Mouse (Mus musculus): ENCODE measurements around the gene Slc16a10. TPM values are rescaled to one million over a fixed set of nuclear protein-coding genes. Genes with fewer than 3 reads are reported as not detected.
"Not testable (repeated sequence)": the region's sequence is repeated elsewhere in the genome, so short reads cannot be mapped to it uniquely, and the experiment has no call there.

Gene Slc16a10
- polyA plus RNA-seq, 1 experiment from 2014 or later: 2.2 TPM

- H3K27ac ChIP-seq (replicated peaks); H3K4me3 ChIP-seq (replicated peaks); H3K4me2 ChIP-seq; H3K9ac ChIP-seq (replicated peaks); ATAC-seq (ENCODE audit: low FRiP score); H3K36me3 ChIP-seq; H3K4me1 ChIP-seq; H3K27me3 ChIP-seq (replicated peaks); H3K9me3 ChIP-seq (replicated peaks): not testable (repeated sequence)
- 72% methylated on average over 4 of the region's 4 CpGs for WGBS
Measured at GRCm38 (mm10) chr10:40008847-40009246, 133.2 kb downstream of the Slc16a10 start.

- Histone ChIP-seq H3K9me3 (replicated peaks) (no peaks in the 10 kb centered on the region), H3K9ac (replicated peaks) (no peak overlapping the region), H3K27me3 (replicated peaks) (no peaks in the 10 kb centered on the region), H3K4me3 (replicated peaks) (no peak overlapping the region), H3K4me1 (0 out of 2 replicates have a peak, but pooled peaks cover 2% of the 10 kb centered on the region), H3K36me3 (no peaks in the 10 kb centered on the region), H3K27ac (replicated peaks) (no peak overlapping the region), H3K4me2 (no peak overlapping the region)
- 91% methylated on average over 4 of the region's 4 CpGs for WGBS
- no peak for ATAC-seq (ENCODE audit: low FRiP score)
Measured at GRCm38 (mm10) chr10:40007953-40008352, 134.1 kb downstream of the Slc16a10 start.

- 0 out of 2 replicates have a peak, but pooled peaks cover 2% of the 10 kb centered on the region for H3K4me1 ChIP-seq
- 58% methylated on average over 10 of the region's 10 CpGs for WGBS
- no peak for ATAC-seq (ENCODE audit: low FRiP score)
Measured at GRCm38 (mm10) chr10:40006963-40007362, 135.1 kb downstream of the Slc16a10 start.

GRCm38 (mm10) chr10:40000746-40001145 is 141.3 kb downstream of the Slc16a10 start:
- H3K9me3 ChIP-seq (replicated peaks): no peaks in the 10 kb centered on the region
- no peak overlapping the region for H3K4me3 ChIP-seq (replicated peaks)
- H3K9ac ChIP-seq (replicated peaks): no peak overlapping the region
- ATAC-seq (ENCODE audit: low FRiP score): no peak
- no peak overlapping the region for H3K4me2 ChIP-seq
- whole genome bisulfite sequencing: 91% methylated on average over 2 of the region's 2 CpGs
- H3K4me1 ChIP-seq: 0 out of 2 replicates have a peak, but pooled peaks cover 2% of the 10 kb centered on the region
- H3K36me3 ChIP-seq: no peaks in the 10 kb centered on the region
- no peaks in the 10 kb centered on the region for H3K27me3 ChIP-seq (replicated peaks)
- H3K27ac ChIP-seq (replicated peaks): no peak overlapping the region

More at GRCm38 (mm10) chr10:40006963-40007362, 135.1 kb downstream of the Slc16a10 start:
- Histone ChIP-seq H3K36me3 (no peaks in the 10 kb centered on the region), H3K4me2 (no peak overlapping the region), H3K9ac (replicated peaks) (no peak overlapping the region), H3K27ac (replicated peaks) (no peak overlapping the region), H3K9me3 (replicated peaks) (no peaks in the 10 kb centered on the region), H3K27me3 (replicated peaks) (no peaks in the 10 kb centered on the region), H3K4me3 (replicated peaks) (no peak overlapping the region)

GRCm38 (mm10) chr10:39991155-39991554 is 150.9 kb downstream of the Slc16a10 start:
- Histone ChIP-seq H3K4me3 (replicated peaks) (no peak overlapping the region), H3K9ac (replicated peaks) (no peak overlapping the region)

GRCm38 (mm10) chr10:39986466-39986865 is 155.6 kb downstream of the Slc16a10 start, which contains the start of gene Mfsd4b5:
Mfsd4b5 (minus strand) TSS chr10:39986646.
- no peak; the same call in 1 of the 2 replicates for ATAC-seq (ENCODE audit: low FRiP score)
- Histone ChIP-seq H3K4me2 (no peak within 1 kb of the TSS), H3K27me3 (replicated peaks) (no peaks in the 10 kb centered on the region), H3K9ac (replicated peaks) (no peak within 1 kb of the TSS), H3K27ac (replicated peaks) (no peak within 1 kb of the TSS), H3K4me3 (replicated peaks) (no peak within 1 kb of the TSS), H3K4me1 (no peaks in the 10 kb centered on the region), H3K36me3 (no peaks in the 10 kb centered on the region), H3K9me3 (replicated peaks) (no peaks in the 10 kb centered on the region)
- 96% methylated on average over 12 of the region's 12 CpGs for WGBS

More at GRCm38 (mm10) chr10:39991155-39991554, 150.9 kb downstream of the Slc16a10 start:
- H3K36me3 ChIP-seq: no peaks in the 10 kb centered on the region
- H3K27ac ChIP-seq (replicated peaks): no peak overlapping the region
- no peaks in the 10 kb centered on the region for H3K27me3 ChIP-seq (replicated peaks)
- H3K4me2 ChIP-seq: no peak overlapping the region
- ATAC-seq (ENCODE audit: low FRiP score): no peak
- H3K4me1 ChIP-seq: no peaks in the 10 kb centered on the region
- WGBS: 87% methylated on average over 4 of the region's 4 CpGs
- H3K9me3 ChIP-seq (replicated peaks): 0 out of 2 replicates have a peak, but pooled peaks cover 7% of the 10 kb centered on the region

Other genes starting within 250 kb of the Slc16a10 start
- 3.1 and 3.6 TPM in 2 replicates for gene Mfsd4b4, start 243.0 kb downstream of the Slc16a10 start, polyA plus RNA-seq (2015; fragmentation: Nextera tagmentation; extraction: Ambion mirVana)
- gene Mfsd4b2, start 215.3 kb downstream of the Slc16a10 start, polyA plus RNA-seq (2015; fragmentation: Nextera tagmentation; extraction: Ambion mirVana): not detected in 2 replicates
- 0.22 TPM in 1 of 2 replicates, not detected in the other for gene Mfsd4b3, start 182.1 kb downstream of the Slc16a10 start, polyA plus RNA-seq (2015; fragmentation: Nextera tagmentation; extraction: Ambion mirVana)
- gene Mfsd4b5, start 155.6 kb downstream of the Slc16a10 start, polyA plus RNA-seq (2015; fragmentation: Nextera tagmentation; extraction: Ambion mirVana): 0.10 TPM in 1 of 2 replicates, not detected in the other
- gene Mfsd4b1, start 117.0 kb downstream of the Slc16a10 start, polyA plus RNA-seq (2015; fragmentation: Nextera tagmentation; extraction: Ambion mirVana): 0.28 and 0.70 TPM in 2 replicates
- 66.8 and 76.2 TPM in 2 replicates for gene Rpf2, start 104.8 kb upstream of the Slc16a10 start, polyA plus RNA-seq (2015; fragmentation: Nextera tagmentation; extraction: Ambion mirVana)
- gene Gtf3c6, start 115.8 kb upstream of the Slc16a10 start, polyA plus RNA-seq (2015; fragmentation: Nextera tagmentation; extraction: Ambion mirVana): 74.0 and 75.2 TPM in 2 replicates
- gene Amd1, start 159.9 kb upstream of the Slc16a10 start, polyA plus RNA-seq (2015; fragmentation: Nextera tagmentation; extraction: Ambion mirVana): 41.2 and 43.9 TPM in 2 replicates
- 9.7 and 9.9 TPM in 2 replicates for gene Cdk19, start 197.3 kb upstream of the Slc16a10 start, polyA plus RNA-seq (2015; fragmentation: Nextera tagmentation; extraction: Ambion mirVana)